Mouse (Mus musculus) heart, postnatal 0 days (tissue): ENCODE data around the gene Rundc3a.

Experiments
- CTCF ChIP-seq: IDR thresholded peaks from 2 replicates; pipeline ENCODE4 v1.5.1; 2016; ENCODE audit warnings: antibody characterized with exemption, control low read depth, low read depth
- EP300 ChIP-seq: IDR thresholded peaks from 2 replicates; pipeline ENCODE4 v1.6.1; 2016; ENCODE audit warnings: antibody characterized with exemption, low read depth

- TF ChIP-seq CTCF (no peak), EP300 (no peak)
Measured at GRCm38 (mm10) chr11:102434816-102435705, 41.9 kb downstream of the Rundc3a start.
